Mouse (Mus musculus): Measurements from ENCODE around the gene H2-DMb2. TPM values are rescaled to one million over a fixed set of nuclear protein-coding genes. Genes with fewer than 3 reads are reported as not detected.

The H2-DMb2 gene
- total RNA-seq, 2 experiments from 2014 or later = 0.77 to 0.96 TPM

DNA sequence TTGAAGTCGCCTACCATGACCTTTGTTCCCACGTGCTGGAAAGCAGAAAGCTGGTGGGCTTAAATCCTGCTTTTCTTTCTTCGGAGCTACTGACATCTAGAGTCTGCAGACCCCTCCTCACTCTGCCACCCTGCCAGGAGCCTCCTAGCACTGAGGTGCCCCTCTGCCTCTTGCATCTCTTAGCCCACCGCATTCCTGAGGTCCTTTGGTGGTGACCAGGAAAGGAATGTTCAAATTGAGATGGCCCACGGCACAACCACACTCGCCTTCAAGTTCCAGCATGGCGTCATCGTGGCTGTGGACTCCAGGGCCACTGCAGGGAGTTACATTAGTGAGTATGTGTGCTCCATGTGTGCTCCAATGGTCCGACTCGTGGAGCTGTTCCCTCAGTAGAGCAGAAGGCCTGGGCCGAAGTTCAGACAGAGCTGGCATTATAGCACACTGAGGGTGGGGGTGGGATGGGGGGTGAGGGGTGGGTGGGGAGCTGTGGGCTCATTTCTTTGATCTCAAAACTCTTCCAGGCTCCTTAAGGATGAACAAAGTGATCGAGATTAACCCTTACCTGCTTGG, 56.0 kb downstream of the H2-DMb2 start:
- no peak for TF ChIP-seq CTCF (conservative IDR thresholded peaks at IDR 0.05)
- H3K27ac ChIP-seq = no peak overlapping the region
- no peak for DNase-seq (ENCODE audit: low spot score in 2 of 2)
- H3K4me3 ChIP-seq = no peak overlapping the region

DNA sequence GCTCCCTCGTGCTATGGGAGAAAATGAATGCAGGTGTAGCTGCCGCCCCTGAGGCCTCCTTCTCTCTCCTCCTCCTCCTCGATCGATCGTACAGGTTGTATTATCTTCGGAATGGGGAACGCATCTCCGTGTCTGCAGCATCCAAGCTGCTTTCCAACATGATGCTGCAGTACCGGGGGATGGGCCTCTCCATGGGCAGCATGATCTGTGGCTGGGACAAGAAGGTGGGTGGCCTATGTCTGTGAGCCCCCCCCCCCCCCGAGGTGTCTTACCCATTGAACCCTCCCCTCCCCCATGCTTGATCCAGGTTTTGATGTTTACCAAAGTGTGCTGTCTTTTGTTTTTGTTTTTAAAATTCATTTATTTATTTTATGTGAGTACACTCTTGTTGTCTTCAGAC, 56.9 kb downstream of the H2-DMb2 start:
- TF ChIP-seq CTCF (conservative IDR thresholded peaks at IDR 0.05) = no peak
- no peak for DNase-seq (ENCODE audit: low spot score in 2 of 2)
- H3K4me3 ChIP-seq = no peak overlapping the region
- no peak overlapping the region for H3K27ac ChIP-seq

DNA sequence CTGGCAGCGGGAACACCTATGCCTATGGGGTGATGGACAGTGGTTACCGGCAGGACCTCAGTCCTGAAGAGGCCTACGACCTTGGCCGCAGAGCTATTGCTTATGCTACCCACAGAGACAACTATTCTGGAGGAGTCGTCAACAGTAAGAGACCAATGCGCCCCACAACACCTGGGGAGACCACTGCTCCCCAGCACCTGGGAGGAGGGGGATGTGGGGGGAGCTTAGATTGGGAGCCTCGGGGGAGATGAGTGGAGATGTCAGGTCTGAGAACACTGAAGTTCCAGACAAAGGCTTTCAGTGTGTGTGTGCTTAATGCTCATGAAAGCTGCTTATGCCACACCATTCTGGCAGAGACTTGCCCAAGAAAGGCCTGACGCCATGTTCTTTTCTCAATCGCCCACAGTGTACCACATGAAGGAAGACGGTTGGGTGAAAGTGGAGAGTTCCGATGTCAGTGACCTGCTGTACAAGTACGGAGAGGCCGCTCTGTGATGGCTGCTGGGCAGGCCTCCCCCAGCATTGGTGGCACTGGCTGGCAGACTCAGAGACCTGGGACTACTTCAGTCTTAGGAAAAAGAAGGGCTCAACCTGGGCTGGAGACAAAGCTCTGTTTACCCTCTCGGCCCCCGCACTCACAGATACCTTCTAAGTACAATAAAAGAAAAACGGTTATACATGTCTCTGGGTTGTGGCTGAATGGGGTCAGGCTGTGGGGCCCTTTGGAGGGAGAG, 57.8 kb downstream of the H2-DMb2 start:
- no peak for TF ChIP-seq CTCF (conservative IDR thresholded peaks at IDR 0.05)
- no peak overlapping the region for H3K4me3 ChIP-seq
- H3K27ac ChIP-seq = no peak overlapping the region
- DNase-seq (ENCODE audit: low spot score in 2 of 2) = no peak

Other genes starting within 250 kb of the H2-DMb2 start
- gene Platr17, start 238.2 kb upstream of the H2-DMb2 start, total RNA-seq (2021) = under 1 TPM; 0.61 to 0.64 TPM
- gene Daxx, start 233.9 kb upstream of the H2-DMb2 start, total RNA-seq (2021) = 10 to 100 TPM; 26.1 to 32.9 TPM
- 10 to 100 TPM; 30.2 to 40.1 TPM for gene Tapbp, start 227.4 kb upstream of the H2-DMb2 start, total RNA-seq (2021)
- gene Zbtb22, start 227.4 kb upstream of the H2-DMb2 start, total RNA-seq (2021) = 10 to 100 TPM; 31.4 to 31.8 TPM
- gene Rgl2, start 213.8 kb upstream of the H2-DMb2 start, total RNA-seq (2021) = 10 to 100 TPM; 68.9 to 76.4 TPM
- gene Pfdn6, start 203.0 kb upstream of the H2-DMb2 start, total RNA-seq (2021) = 10 to 100 TPM; 86.5 to 97.4 TPM
- gene Wdr46, start 202.6 kb upstream of the H2-DMb2 start, total RNA-seq (2021) = 10 to 100 TPM; 14.5 to 18.9 TPM
- gene B3galt4, start 191.8 kb upstream of the H2-DMb2 start, total RNA-seq (2021) = 1 to 10 TPM; 6.3 TPM
- gene Vps52, start 187.5 kb upstream of the H2-DMb2 start, total RNA-seq (2021) = 10 to 100 TPM; 84.3 to 92.5 TPM
- 100 to 1,000 TPM; 310 to 336 TPM for gene Rps18, start 187.3 kb upstream of the H2-DMb2 start, total RNA-seq (2021)
- gene H2-K1, start 143.0 kb upstream of the H2-DMb2 start, total RNA-seq (2021) = 10 to 100 TPM; 20.7 to 22.5 TPM
- gene Ring1, start 118.6 kb upstream of the H2-DMb2 start, total RNA-seq (2021) = 10 to 100 TPM; 39.6 to 45.2 TPM
- 10 to 100 TPM; 55.6 to 59.5 TPM for gene H2-Ke6, start 115.2 kb upstream of the H2-DMb2 start, total RNA-seq (2021)
- 10 to 100 TPM; 97.7 to 98.9 TPM for gene Slc39a7, start 111.6 kb upstream of the H2-DMb2 start, total RNA-seq (2021)
- gene Rxrb, start 111.5 kb upstream of the H2-DMb2 start, total RNA-seq (2021) = 10 to 100 TPM; 80.6 to 85.5 TPM
- 10 to 100 TPM; 18.9 to 23.1 TPM for gene Col11a2, start 103.9 kb upstream of the H2-DMb2 start, total RNA-seq (2021)
- gene H2-Oa, start 51.0 kb upstream of the H2-DMb2 start, total RNA-seq (2021) = under 1 TPM in 1 of 2 experiments, not detected in 1; 0.44 TPM
- gene H2-DMa, start 23.8 kb upstream of the H2-DMb2 start, total RNA-seq (2021) = 10 to 100 TPM; 26.2 to 33.1 TPM
- 100 to 1,000 TPM; 196 to 200 TPM for gene Brd2, start 20.7 kb upstream of the H2-DMb2 start, total RNA-seq (2021)
- 1 to 10 TPM; 1.8 to 2.5 TPM for gene H2-DMb1, start 9.8 kb downstream of the H2-DMb2 start, total RNA-seq (2021)
- gene Tap1, start 44.2 kb downstream of the H2-DMb2 start, total RNA-seq (2021) = 1 to 10 TPM; 3.3 to 3.4 TPM
- 1 to 10 TPM; 2.1 to 3.6 TPM for gene Psmb9, start 44.5 kb downstream of the H2-DMb2 start, total RNA-seq (2021)
- gene Psmb8, start 54.4 kb downstream of the H2-DMb2 start, total RNA-seq (2021) = 1 to 10 TPM; 2.7 TPM
- gene Tap2, start 60.2 kb downstream of the H2-DMb2 start, total RNA-seq (2021) = 1 to 10 TPM; 7.8 to 9.3 TPM
- gene H2-Ob, start 95.6 kb downstream of the H2-DMb2 start, total RNA-seq (2021) = under 1 TPM in 1 of 2 experiments, not detected in 1; 0.17 TPM
- 1 to 10 TPM; 1.7 to 1.8 TPM for gene H2-Ab1, start 114.4 kb downstream of the H2-DMb2 start, total RNA-seq (2021)
- 1 to 10 TPM in 1 of 2 experiments, under 1 TPM in 1; 0.66 to 1.2 TPM for gene H2-Aa, start 144.5 kb downstream of the H2-DMb2 start, total RNA-seq (2021)
- gene H2-Eb1, start 162.6 kb downstream of the H2-DMb2 start, total RNA-seq (2021) = 1 to 10 TPM; 1.0 to 1.3 TPM
- not detected for gene H2-Eb2, start 182.4 kb downstream of the H2-DMb2 start, total RNA-seq (2021)
- under 1 TPM; 0.51 to 0.76 TPM for gene Btnl2, start 211.5 kb downstream of the H2-DMb2 start, total RNA-seq (2021)
- gene Btnl1, start 233.8 kb downstream of the H2-DMb2 start, total RNA-seq (2021) = not detected